Mouse (Mus musculus) stomach, embryonic 15.5 days (tissue): ENCODE measurements around the gene Slc25a40. TPM values are rescaled to one million over a fixed set of nuclear protein-coding genes. Genes with fewer than 3 reads are reported as not detected.

Experiments used
- ATAC-seq: fragments of 200-750 bp; cut with Nextera tagmentation; 2 replicates; pipeline ENCODE4 v1.8.0; 2017; ENCODE audit warnings: low read depth, moderate number of reproducible peaks, moderate TSS enrichment; ENCODE audit not compliant: insufficient read depth, low FRiP score
- H3K27ac ChIP-seq: fragments of 300-500 bp; sonication (generic); 2 replicates; pipeline ENCODE4 v1.5.1; 2015; ENCODE audit warnings: mild to moderate bottlenecking, inconsistent platforms
- H3K27me3 ChIP-seq: fragments of 300-500 bp; sonication (generic); replicated peaks from 2 replicates; pipeline ENCODE4 v1.6.1; 2015; ENCODE audit warnings: inconsistent platforms
- H3K36me3 ChIP-seq: fragments of 300-500 bp; sonication (generic); 2 replicates; pipeline ENCODE4 v1.6.1; 2015; ENCODE audit warnings: inconsistent platforms
- H3K4me1 ChIP-seq: fragments of 300-500 bp; sonication (generic); 2 replicates; pipeline ENCODE4 v1.6.1; 2015; ENCODE audit warnings: inconsistent platforms
- H3K4me2 ChIP-seq: fragments of 300-500 bp; sonication (generic); 2 replicates; pipeline ENCODE4 v1.6.1; 2015; ENCODE audit warnings: mild to moderate bottlenecking, inconsistent platforms
- H3K4me3 ChIP-seq: fragments of 300-500 bp; sonication (generic); replicated peaks from 2 replicates; pipeline ENCODE4 v1.5.1; 2015; ENCODE audit warnings: inconsistent platforms
- H3K9ac ChIP-seq: fragments of 300-500 bp; sonication (generic); 2 replicates; pipeline ENCODE4 v1.6.1; 2015; ENCODE audit warnings: inconsistent platforms
- H3K9me3 ChIP-seq: fragments of 300-500 bp; sonication (generic); 2 replicates; pipeline ENCODE4 v1.6.1; 2016; ENCODE audit warnings: inconsistent platforms
- WGBS: fragments of 180-500 bp; shearing (Covaris S2); methylation state at CpG from one replicate; pipeline ENCODE4 v1.1.7; 2015; 5-methylcytosine and 5-hydroxymethylcytosine counted together
- polyA plus RNA-seq: library from polyadenylated mRNA; unstranded; fragments of >200 nt; fragmentation: Nextera tagmentation; extraction: Ambion mirVana; gene quantifications from 2 replicates; pipeline ENCODE4 v1.2.1, GENCODE M21; 2015

The Slc25a40 gene
- 9.4 and 10.6 TPM in 2 replicates for polyA plus RNA-seq

DNA sequence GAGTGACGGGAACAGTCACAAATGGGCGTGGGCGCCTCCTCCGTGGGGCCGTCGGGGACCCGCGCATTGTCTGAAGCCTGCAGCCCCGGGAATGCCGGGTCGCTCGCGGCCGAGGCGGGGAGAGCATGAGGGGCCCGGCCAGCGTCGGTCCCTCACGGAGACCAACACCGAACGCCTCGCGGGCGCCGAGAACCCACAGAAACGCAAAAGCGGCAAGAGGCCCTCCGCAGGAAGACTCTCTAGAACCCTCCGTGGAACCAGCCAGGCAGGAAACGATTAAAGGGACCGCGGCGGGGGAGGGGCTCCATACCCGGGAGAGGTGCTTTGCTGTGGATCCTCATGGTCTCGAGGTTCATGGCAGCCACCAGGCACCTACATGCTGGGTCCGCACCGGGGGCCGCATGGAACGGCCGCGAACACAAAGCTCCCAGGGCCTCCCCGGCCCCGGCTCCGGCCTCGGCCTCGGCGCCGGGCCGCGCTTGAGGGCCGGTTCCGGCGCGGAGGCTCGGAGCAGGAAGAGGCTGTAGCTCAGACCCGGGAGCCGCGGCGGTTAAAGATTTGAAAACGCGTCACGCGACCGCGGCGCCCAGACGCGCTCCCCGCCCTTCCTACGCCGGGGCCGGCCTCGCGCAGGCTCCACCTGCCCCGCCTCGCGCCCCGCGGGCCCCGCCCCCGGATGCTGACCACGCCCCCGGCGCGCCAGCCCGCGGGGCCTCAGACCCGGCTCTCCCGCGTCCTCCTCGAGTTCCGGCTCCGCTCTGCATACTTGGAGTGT lies at the start of gene Slc25a40, which contains the start of gene Dbf4:
Gene Slc25a40, plus strand, starts transcription at position 694 of the 775 bp plus-strand sequence.
Gene Dbf4, minus strand, starts transcription at position 560 of the 775 bp plus-strand sequence.
- Histone ChIP-seq H3K4me1 (no peaks in the 10 kb centered on the region), H3K36me3 (no peaks in the 10 kb centered on the region), H3K9me3 (no peaks in the 10 kb centered on the region), H3K4me2 (peak within 1 kb of the TSS; percentile 70), H3K27me3 (no peaks in the 10 kb centered on the region), H3K4me3 (peak within 1 kb of the TSS; percentile 91), H3K27ac (peak within 1 kb of the TSS; percentile 86), H3K9ac (peak within 1 kb of the TSS; percentile 74)
- under 1% methylated on average over 89 of the region's 93 CpGs for WGBS
- ATAC-seq: peak; percentile 98

DNA sequence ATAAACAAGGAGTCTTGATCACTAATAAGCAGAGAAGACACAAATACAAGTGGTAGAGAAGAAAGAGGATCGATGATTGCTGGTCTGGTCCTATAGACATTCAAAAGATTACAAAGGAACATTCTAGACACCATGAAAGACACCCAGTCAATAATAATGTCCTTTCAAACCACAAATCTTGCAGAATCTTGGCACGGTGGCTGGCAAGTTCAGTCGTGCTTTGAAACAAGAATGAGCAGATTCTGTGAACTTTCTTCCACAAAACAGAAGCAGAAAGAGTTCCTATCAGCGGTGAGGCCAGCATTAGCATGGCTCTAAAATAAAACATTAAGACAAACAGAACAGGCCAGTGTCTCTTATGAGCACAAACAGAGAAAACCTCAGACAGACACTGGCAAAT lies 49.2 kb upstream of the Slc25a40 start:
- WGBS: 69% methylated on average over 4 of the region's 4 CpGs
- no peak for ATAC-seq
- H3K4me2 ChIP-seq: no peak overlapping the region
- no peak overlapping the region for H3K9ac ChIP-seq
- H3K27ac ChIP-seq: no peak overlapping the region
- H3K4me3 ChIP-seq: no peak overlapping the region
- no peaks in the 10 kb centered on the region for H3K9me3 ChIP-seq
- H3K36me3 ChIP-seq: no peaks in the 10 kb centered on the region
- H3K27me3 ChIP-seq: no peaks in the 10 kb centered on the region
- no peaks in the 10 kb centered on the region for H3K4me1 ChIP-seq

DNA sequence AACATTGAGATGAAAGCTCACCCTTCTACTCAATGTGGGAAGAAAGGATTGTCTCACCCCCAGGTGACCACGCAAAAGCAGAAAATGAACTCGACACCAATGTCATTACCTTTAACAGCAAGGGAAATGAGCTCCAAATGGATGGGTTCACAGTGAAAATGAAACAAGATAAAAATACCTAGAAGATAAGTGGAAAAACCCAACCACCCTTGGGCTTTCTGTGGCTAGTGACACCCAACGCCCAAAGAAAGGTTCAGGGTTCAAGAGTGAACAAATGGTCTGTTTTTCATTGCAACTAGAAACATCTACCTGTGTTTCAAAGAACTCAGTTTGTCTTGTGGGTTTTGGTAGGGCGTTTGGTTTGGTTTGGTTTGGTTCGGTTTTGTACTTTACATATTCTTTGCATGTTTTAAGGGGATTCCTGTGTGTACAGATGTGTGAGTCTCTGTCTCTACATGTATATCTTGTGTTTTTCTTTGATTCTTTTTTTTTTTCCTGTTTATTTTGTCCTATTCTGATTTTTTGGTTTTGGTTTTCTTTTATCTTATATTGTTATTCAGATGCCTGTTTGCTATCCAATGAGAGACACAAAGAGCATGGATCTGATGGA lies 48.2 kb upstream of the Slc25a40 start:
- H3K4me1 ChIP-seq: no peaks in the 10 kb centered on the region
- H3K4me2 ChIP-seq: no peak overlapping the region
- no peak overlapping the region for H3K4me3 ChIP-seq
- H3K9ac ChIP-seq: no peak overlapping the region
- WGBS: 83% methylated on average over 5 of the region's 5 CpGs
- ATAC-seq: no peak
- no peak overlapping the region for H3K27ac ChIP-seq
- no peaks in the 10 kb centered on the region for H3K36me3 ChIP-seq
- H3K27me3 ChIP-seq: no peaks in the 10 kb centered on the region
- no peaks in the 10 kb centered on the region for H3K9me3 ChIP-seq

DNA sequence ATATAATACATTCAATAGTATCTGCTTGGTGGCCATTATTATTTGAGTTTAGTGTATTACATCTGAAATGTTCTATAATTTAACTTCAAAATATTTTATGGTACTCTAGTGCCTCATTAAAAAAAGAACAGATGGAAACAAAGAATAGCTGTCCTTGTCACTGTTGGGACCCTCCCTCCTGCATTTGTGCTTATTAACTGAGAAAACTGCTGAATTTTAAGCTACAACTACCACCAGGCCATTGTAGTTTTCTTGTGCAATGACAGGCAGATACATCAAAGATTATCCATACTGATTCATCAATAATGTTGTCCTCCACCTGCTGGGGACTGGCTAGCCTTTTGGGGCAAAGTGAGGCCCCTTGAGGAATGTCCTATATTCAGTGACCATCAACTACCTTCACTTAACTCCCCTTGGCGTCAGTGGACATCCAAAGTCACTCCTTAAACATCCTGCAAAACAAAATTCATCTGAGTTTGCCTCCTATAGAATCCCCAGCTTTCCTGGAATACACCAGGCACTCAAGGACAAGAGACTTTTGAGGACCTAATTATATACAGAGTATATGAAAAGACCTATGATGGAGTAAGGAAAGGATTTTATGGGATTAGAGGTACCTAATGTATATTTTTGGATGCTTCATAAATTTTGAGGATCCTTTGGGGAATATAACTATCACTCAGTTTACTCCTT lies 28.6 kb upstream of the Slc25a40 start:
- Histone ChIP-seq H3K27ac (no peak overlapping the region), H3K4me3 (no peak overlapping the region), H3K36me3 (peaks cover 12% of the 10 kb centered on the region), H3K4me2 (no peak overlapping the region), H3K9me3 (no peaks in the 10 kb centered on the region), H3K9ac (no peak overlapping the region), H3K27me3 (no peaks in the 10 kb centered on the region), H3K4me1 (no peaks in the 10 kb centered on the region)
- no peak for ATAC-seq
- WGBS: 68% methylated on average over 1 of the region's 1 CpGs

DNA sequence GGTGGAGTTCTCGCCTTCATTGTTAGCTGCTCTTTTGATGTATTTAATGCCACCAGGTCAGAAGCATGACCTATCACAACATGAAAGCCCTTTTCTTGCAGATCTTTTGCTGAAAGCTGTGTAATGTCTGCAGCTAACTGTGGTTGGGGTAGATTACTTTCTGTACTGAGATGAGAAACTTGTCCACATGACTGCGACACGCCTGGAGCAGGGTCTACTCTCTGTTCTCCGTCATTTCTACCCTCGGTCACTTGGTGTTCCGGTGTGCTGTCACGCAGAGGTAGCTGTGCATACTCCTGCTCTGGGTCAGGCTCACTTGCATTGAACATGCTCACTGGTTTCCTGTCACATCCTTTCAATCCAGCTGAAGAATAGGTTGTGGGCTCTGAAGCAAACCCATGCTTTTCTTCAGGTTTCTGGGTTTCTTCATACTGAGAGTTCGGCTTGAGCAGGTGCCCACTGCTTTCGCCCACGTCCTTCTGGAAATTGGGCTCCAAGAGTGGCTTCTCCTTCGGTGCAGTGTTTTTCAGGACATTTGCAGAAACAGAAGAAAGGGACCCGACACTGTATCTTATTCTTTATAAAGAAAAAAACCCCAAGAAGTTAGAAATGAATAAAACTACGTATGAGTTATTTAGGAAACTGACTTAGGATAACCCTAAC lies 24.9 kb upstream of the Slc25a40 start:
- no peak overlapping the region for H3K27ac ChIP-seq
- ATAC-seq: no peak
- H3K4me2 ChIP-seq: no peak overlapping the region
- WGBS: 92% methylated on average over 13 of the region's 13 CpGs
- no peak overlapping the region for H3K9ac ChIP-seq
- peaks cover 15% of the 10 kb centered on the region for H3K36me3 ChIP-seq
- no peaks in the 10 kb centered on the region for H3K4me1 ChIP-seq
- no peaks in the 10 kb centered on the region for H3K27me3 ChIP-seq
- no peaks in the 10 kb centered on the region for H3K9me3 ChIP-seq
- H3K4me3 ChIP-seq: no peak overlapping the region

DNA sequence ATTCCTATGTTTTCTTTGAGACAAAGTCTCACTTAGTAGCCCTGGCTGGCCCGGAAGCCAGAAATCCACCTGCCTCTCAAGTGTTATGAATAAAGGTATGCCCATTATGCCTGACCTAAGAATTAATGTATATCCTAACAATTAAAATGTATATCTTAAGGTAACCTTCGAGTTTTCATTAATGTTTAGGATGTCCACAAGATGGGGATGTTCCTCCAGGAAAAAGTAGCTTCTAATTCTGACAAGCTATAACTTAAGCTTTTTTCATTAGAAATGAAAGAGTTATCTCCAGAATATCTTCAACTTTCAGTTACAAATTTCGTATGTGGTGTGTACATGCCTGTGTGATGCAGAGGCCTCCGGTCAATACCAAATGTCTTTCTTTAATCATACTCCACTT lies 13.9 kb upstream of the Slc25a40 start:
- Histone ChIP-seq H3K4me2 (no peak overlapping the region), H3K27me3 (no peaks in the 10 kb centered on the region), H3K27ac (no peak overlapping the region), H3K4me1 (no peaks in the 10 kb centered on the region), H3K4me3 (no peak overlapping the region), H3K9ac (no peak overlapping the region), H3K9me3 (no peaks in the 10 kb centered on the region), H3K36me3 (peaks cover 11% of the 10 kb centered on the region)
- 84% methylated on average over 4 of the region's 4 CpGs for WGBS
- no peak for ATAC-seq

DNA sequence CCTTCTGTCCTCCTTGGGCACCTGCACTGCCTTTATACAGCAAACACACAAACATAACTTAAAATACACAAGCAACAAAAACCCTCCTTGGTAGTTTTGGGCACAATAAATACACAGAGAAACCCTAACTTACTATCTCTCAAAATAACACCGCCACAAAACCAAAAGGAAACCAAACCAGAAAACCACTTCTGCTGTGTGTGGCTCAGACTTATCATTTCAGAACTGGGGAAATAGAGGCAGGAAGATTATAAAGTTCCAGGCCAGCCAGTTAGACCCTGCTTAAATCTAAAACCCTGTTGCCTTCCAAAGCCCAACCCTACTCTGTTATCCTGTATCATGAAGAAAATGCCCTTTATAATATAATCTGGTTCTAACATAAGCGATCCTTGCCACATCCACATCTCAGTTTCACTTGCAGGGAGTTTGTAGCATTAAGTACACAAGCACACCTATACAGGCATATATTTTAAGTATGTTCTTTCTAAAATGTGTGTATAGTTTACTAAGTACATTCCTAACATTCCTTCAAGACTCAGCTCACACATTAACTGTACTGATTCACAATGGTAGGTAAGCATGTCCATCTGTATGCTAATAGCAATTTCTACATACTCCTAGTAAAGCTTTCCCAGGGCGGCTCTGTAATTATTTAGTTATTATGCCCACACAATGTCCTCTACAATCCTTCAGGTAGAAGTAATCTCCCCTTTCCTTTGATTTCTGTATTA lies 5.8 kb upstream of the Slc25a40 start:
- H3K27ac ChIP-seq: no peak overlapping the region
- H3K4me1 ChIP-seq: no peaks in the 10 kb centered on the region
- 82% methylated on average over 3 of the region's 3 CpGs for WGBS
- no peak overlapping the region for H3K4me2 ChIP-seq
- H3K9ac ChIP-seq: no peak overlapping the region
- H3K9me3 ChIP-seq: no peaks in the 10 kb centered on the region
- no peak for ATAC-seq
- no peaks in the 10 kb centered on the region for H3K27me3 ChIP-seq
- H3K36me3 ChIP-seq: 0 out of 2 replicates have a peak, but pooled peaks cover 4% of the 10 kb centered on the region
- no peak overlapping the region for H3K4me3 ChIP-seq

DNA sequence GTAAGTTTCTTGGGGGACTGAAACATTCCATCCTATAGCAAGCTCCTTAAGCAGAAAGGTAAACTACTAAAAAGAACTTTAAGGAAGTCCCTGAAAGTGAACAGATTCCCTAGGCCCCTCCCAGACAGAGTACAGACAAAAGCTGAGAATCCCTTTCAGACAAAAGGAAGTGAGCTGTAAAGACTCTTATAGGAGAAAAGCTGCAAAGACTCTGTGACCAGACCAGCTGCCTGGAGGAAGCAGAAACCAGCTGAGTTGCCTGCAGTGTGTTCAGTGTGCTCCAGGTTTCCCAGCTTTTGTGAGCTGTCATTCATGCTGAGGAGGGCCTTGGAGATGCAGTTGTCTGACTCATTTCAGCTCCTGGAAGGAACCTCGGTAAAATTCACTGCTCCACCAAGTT lies 5.2 kb upstream of the Slc25a40 start:
- Histone ChIP-seq H3K27ac (no peak overlapping the region), H3K4me3 (no peak overlapping the region), H3K4me1 (no peaks in the 10 kb centered on the region), H3K36me3 (0 out of 2 replicates have a peak, but pooled peaks cover 4% of the 10 kb centered on the region), H3K4me2 (no peak overlapping the region), H3K9me3 (no peaks in the 10 kb centered on the region), H3K27me3 (no peaks in the 10 kb centered on the region), H3K9ac (no peak overlapping the region)
- no peak for ATAC-seq
- WGBS: 42% methylated on average over 1 of the region's 1 CpGs

DNA sequence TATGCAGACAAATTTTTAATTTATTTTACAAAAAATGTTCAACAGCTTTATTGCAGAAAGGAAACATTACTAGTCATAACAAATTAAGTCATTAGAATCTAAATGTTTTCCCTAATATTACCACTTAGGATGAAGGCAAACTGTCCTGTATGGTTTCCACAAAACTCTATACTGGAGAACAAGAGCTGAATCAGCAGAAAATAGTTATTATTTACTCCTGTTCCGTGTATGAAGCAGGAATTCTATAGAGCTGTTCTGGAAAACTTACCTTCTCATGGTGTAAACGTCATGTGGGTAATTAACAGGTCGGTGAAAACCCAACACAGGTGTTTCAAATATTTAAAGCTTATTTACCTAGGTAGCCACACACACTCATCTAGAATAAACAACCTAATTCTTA lies 1.2 kb upstream of the Slc25a40 start:
- ATAC-seq: no peak
- no peaks in the 10 kb centered on the region for H3K4me1 ChIP-seq
- H3K9ac ChIP-seq: no peak overlapping the region
- WGBS: 5% methylated on average over 3 of the region's 3 CpGs
- peak overlapping the region; percentile 70 for H3K4me2 ChIP-seq
- H3K27me3 ChIP-seq: no peaks in the 10 kb centered on the region
- no peaks in the 10 kb centered on the region for H3K9me3 ChIP-seq
- peak overlapping the region; percentile 91 for H3K4me3 ChIP-seq
- no peaks in the 10 kb centered on the region for H3K36me3 ChIP-seq
- H3K27ac ChIP-seq: no peak overlapping the region

DNA sequence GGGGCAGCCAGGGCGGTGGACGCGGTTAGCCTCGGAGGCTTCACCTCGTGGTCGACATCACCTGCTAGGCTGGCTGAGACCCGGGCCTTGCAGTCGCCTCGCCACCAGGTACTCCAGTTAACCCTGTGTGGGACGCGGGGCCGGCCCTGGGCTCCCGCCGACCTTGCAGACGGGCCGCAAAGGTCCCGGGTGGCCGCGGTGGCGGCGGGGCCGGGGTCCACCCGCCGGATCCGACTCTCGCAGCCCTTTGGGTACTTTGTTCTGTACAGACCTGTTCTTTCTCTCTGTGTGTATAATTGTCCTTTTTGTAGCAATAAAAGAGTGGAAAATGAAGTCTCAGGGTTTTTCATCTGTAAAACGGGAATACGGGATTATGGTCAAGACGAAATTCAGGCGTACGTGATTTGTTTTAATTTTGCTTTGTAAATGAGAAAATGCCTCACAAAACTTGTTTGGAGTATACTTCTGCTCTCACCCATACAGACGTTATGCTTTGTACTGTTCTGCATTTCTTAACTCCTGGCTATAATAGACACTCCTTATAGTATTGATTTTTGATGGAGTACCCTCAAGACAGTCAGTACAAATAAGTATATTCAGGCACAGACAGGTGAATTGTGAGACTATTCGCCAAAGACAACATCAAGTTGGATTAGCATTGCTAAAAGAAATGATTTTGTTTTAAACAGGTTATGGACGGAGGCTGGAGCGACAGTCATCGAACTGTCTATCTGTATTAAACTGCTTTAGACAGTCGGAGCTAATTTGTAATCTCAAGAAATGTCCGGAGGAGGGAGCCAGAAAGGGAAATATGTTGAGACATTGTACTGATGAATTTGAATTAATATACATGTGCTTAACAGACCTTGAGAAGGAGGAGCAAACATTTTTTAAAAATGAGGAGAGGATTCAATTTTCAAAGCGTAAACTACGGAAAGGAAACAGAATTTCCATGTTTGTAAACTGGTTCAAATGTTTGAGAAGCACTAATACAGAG lies 580 bp downstream of the Slc25a40 start:
- ATAC-seq: no peak
- no peaks in the 10 kb centered on the region for H3K27me3 ChIP-seq
- peak overlapping the region; percentile 71 for H3K9ac ChIP-seq
- peak overlapping the region; percentile 64 for H3K4me2 ChIP-seq
- WGBS: 1% methylated on average over 40 of the region's 40 CpGs
- H3K4me1 ChIP-seq: no peaks in the 10 kb centered on the region
- H3K27ac ChIP-seq: peak overlapping the region; percentile 67
- no peaks in the 10 kb centered on the region for H3K9me3 ChIP-seq
- peak overlapping the region; percentile 91 for H3K4me3 ChIP-seq
- H3K36me3 ChIP-seq: no peaks in the 10 kb centered on the region
